Mouse (Mus musculus): ENCODE results near the gene Gen1. TPM values are rescaled to one million over a fixed set of nuclear protein-coding genes. Genes with fewer than 3 reads are reported as not detected.
A peak's percentile ranks its signal among the peaks of the same experiment; 100 is the strongest.

Gene Gen1
- polyA plus RNA-seq (2015; fragmentation: Nextera tagmentation; extraction: Ambion mirVana): 5.8 and 6.4 TPM in 2 replicates

- Histone ChIP-seq H3K9me3 (replicated peaks) (no peaks in the 10 kb centered on the region), H3K36me3 (no peaks in the 10 kb centered on the region), H3K27ac (replicated peaks) (peak within 1 kb of the TSS; percentile 93), H3K9ac (peak within 1 kb of the TSS; percentile 81), H3K27me3 (no peaks in the 10 kb centered on the region), H3K4me3 (replicated peaks) (peak within 1 kb of the TSS; percentile 91), H3K4me1 (peaks cover 23% of the 10 kb centered on the region), H3K4me2 (replicated peaks) (peak within 1 kb of the TSS; percentile 96)
- under 1% methylated on average over 83 of the region's 83 CpGs for WGBS
- ATAC-seq (ENCODE audit: insufficient number of reproducible peaks, low FRiP score, low TSS enrichment, low read depth): peak; percentile 97
Measured at GRCm38 (mm10) chr12:11265382-11266281, at the start of gene Gen1, which contains the start of gene Smc6. TSS of gene Gen1 (minus strand) at chr12:11265801. TSS of gene Smc6 (plus strand) at chr12:11265886.

- Histone ChIP-seq H3K27me3 (no peaks in the 10 kb centered on the region), H3K9ac (no peak overlapping the region), H3K27ac (replicated peaks) (no peak overlapping the region), H3K9me3 (replicated peaks) (no peaks in the 10 kb centered on the region), H3K36me3 (peaks cover 45% of the 10 kb centered on the region), H3K4me1 (no peaks in the 10 kb centered on the region), H3K4me3 (replicated peaks) (no peak overlapping the region), H3K4me2 (replicated peaks) (no peak overlapping the region)
- ATAC-seq (ENCODE audit: insufficient number of reproducible peaks, low FRiP score, low TSS enrichment, low read depth): no peak
- WGBS: 70% methylated on average over 1 of the region's 1 CpGs
Measured at GRCm38 (mm10) chr12:11313840-11314239, 48.2 kb upstream of the Gen1 start.

GRCm38 (mm10) chr12:11311106-11311505 lies 45.5 kb upstream of the Gen1 start:
- no peak for ATAC-seq (ENCODE audit: insufficient number of reproducible peaks, low FRiP score, low TSS enrichment, low read depth)
- H3K4me1 ChIP-seq: no peaks in the 10 kb centered on the region
- no peaks in the 10 kb centered on the region for H3K27me3 ChIP-seq
- H3K4me2 ChIP-seq (replicated peaks): no peak overlapping the region
- H3K27ac ChIP-seq (replicated peaks): no peak overlapping the region
- 98% methylated on average over 2 of the region's 2 CpGs for WGBS
- H3K4me3 ChIP-seq (replicated peaks): no peak overlapping the region
- no peak overlapping the region for H3K9ac ChIP-seq
- H3K9me3 ChIP-seq (replicated peaks): no peaks in the 10 kb centered on the region
- peaks cover 53% of the 10 kb centered on the region for H3K36me3 ChIP-seq

- Histone ChIP-seq H3K36me3 (peaks cover 56% of the 10 kb centered on the region), H3K27ac (replicated peaks) (no peak overlapping the region), H3K9ac (no peak overlapping the region), H3K9me3 (replicated peaks) (no peaks in the 10 kb centered on the region), H3K27me3 (no peaks in the 10 kb centered on the region), H3K4me3 (replicated peaks) (no peak overlapping the region), H3K4me2 (replicated peaks) (no peak overlapping the region), H3K4me1 (no peaks in the 10 kb centered on the region)
- ATAC-seq (ENCODE audit: insufficient number of reproducible peaks, low FRiP score, low TSS enrichment, low read depth): no peak
- 90% methylated on average over 8 of the region's 8 CpGs for WGBS
Measured at GRCm38 (mm10) chr12:11306753-11307645, 41.4 kb upstream of the Gen1 start.

- ATAC-seq (ENCODE audit: insufficient number of reproducible peaks, low FRiP score, low TSS enrichment, low read depth): no peak
- Histone ChIP-seq H3K4me3 (replicated peaks) (no peak overlapping the region), H3K4me2 (replicated peaks) (no peak overlapping the region), H3K9me3 (replicated peaks) (no peaks in the 10 kb centered on the region), H3K4me1 (no peaks in the 10 kb centered on the region), H3K9ac (no peak overlapping the region), H3K27ac (replicated peaks) (no peak overlapping the region), H3K27me3 (no peaks in the 10 kb centered on the region), H3K36me3 (peaks cover 51% of the 10 kb centered on the region)
- WGBS: 97% methylated on average over 1 of the region's 1 CpGs
Measured at GRCm38 (mm10) chr12:11300858-11301257, 35.3 kb upstream of the Gen1 start.

GRCm38 (mm10) chr12:11286382-11286781 lies 20.8 kb upstream of the Gen1 start:
- H3K9ac ChIP-seq: no peak overlapping the region
- H3K4me3 ChIP-seq (replicated peaks): no peak overlapping the region
- H3K9me3 ChIP-seq (replicated peaks): no peaks in the 10 kb centered on the region
- H3K27me3 ChIP-seq: no peaks in the 10 kb centered on the region
- WGBS: 96% methylated on average over 2 of the region's 2 CpGs
- peaks cover 54% of the 10 kb centered on the region for H3K36me3 ChIP-seq
- no peak overlapping the region for H3K4me2 ChIP-seq (replicated peaks)
- no peak overlapping the region for H3K27ac ChIP-seq (replicated peaks)
- no peaks in the 10 kb centered on the region for H3K4me1 ChIP-seq
- no peak for ATAC-seq (ENCODE audit: insufficient number of reproducible peaks, low FRiP score, low TSS enrichment, low read depth)

GRCm38 (mm10) chr12:11281584-11281983 lies 16.0 kb upstream of the Gen1 start:
- Histone ChIP-seq H3K36me3 (peaks cover 55% of the 10 kb centered on the region), H3K4me1 (no peaks in the 10 kb centered on the region), H3K4me2 (replicated peaks) (no peak overlapping the region), H3K27ac (replicated peaks) (no peak overlapping the region), H3K9me3 (replicated peaks) (no peaks in the 10 kb centered on the region), H3K4me3 (replicated peaks) (no peak overlapping the region), H3K9ac (no peak overlapping the region), H3K27me3 (no peaks in the 10 kb centered on the region)
- 95% methylated on average over 2 of the region's 2 CpGs for WGBS
- no peak for ATAC-seq (ENCODE audit: insufficient number of reproducible peaks, low FRiP score, low TSS enrichment, low read depth)

- ATAC-seq (ENCODE audit: insufficient number of reproducible peaks, low FRiP score, low TSS enrichment, low read depth): no peak
- no peaks in the 10 kb centered on the region for H3K27me3 ChIP-seq
Measured at GRCm38 (mm10) chr12:11279886-11280285, 14.3 kb upstream of the Gen1 start.

GRCm38 (mm10) chr12:11277207-11277606 lies 11.6 kb upstream of the Gen1 start:
- H3K4me3 ChIP-seq (replicated peaks): no peak overlapping the region
- ATAC-seq (ENCODE audit: insufficient number of reproducible peaks, low FRiP score, low TSS enrichment, low read depth): no peak
- H3K4me2 ChIP-seq (replicated peaks): no peak overlapping the region
- no peak overlapping the region for H3K27ac ChIP-seq (replicated peaks)
- WGBS: 86% methylated on average over 6 of the region's 6 CpGs
- H3K27me3 ChIP-seq: no peaks in the 10 kb centered on the region
- no peaks in the 10 kb centered on the region for H3K4me1 ChIP-seq
- no peak overlapping the region for H3K9ac ChIP-seq
- H3K36me3 ChIP-seq: peaks cover 61% of the 10 kb centered on the region
- H3K9me3 ChIP-seq (replicated peaks): no peaks in the 10 kb centered on the region

More at GRCm38 (mm10) chr12:11279886-11280285, 14.3 kb upstream of the Gen1 start:
- Histone ChIP-seq H3K9me3 (replicated peaks) (no peaks in the 10 kb centered on the region), H3K27ac (replicated peaks) (no peak overlapping the region), H3K4me2 (replicated peaks) (no peak overlapping the region), H3K9ac (no peak overlapping the region), H3K36me3 (peaks cover 49% of the 10 kb centered on the region), H3K4me1 (no peaks in the 10 kb centered on the region), H3K4me3 (replicated peaks) (no peak overlapping the region)
- 95% methylated on average over 3 of the region's 3 CpGs for WGBS

GRCm38 (mm10) chr12:11276632-11277031 lies 11.0 kb upstream of the Gen1 start:
- Histone ChIP-seq H3K27ac (replicated peaks) (no peak overlapping the region), H3K4me3 (replicated peaks) (no peak overlapping the region), H3K9me3 (replicated peaks) (no peaks in the 10 kb centered on the region), H3K36me3 (peaks cover 58% of the 10 kb centered on the region), H3K4me1 (no peaks in the 10 kb centered on the region), H3K9ac (no peak overlapping the region), H3K4me2 (replicated peaks) (no peak overlapping the region), H3K27me3 (no peaks in the 10 kb centered on the region)
- WGBS: 89% methylated on average over 2 of the region's 2 CpGs
- ATAC-seq (ENCODE audit: insufficient number of reproducible peaks, low FRiP score, low TSS enrichment, low read depth): no peak

GRCm38 (mm10) chr12:11273185-11273584 lies 7.6 kb upstream of the Gen1 start:
- H3K27me3 ChIP-seq: no peaks in the 10 kb centered on the region
- H3K4me3 ChIP-seq (replicated peaks): no peak overlapping the region
- no peak overlapping the region for H3K27ac ChIP-seq (replicated peaks)
- WGBS: 58% methylated on average over 1 of the region's 1 CpGs
- H3K4me1 ChIP-seq: peaks cover under 1% of the 10 kb centered on the region; the same call in 1 of the 2 replicates
- H3K9ac ChIP-seq: no peak overlapping the region
- H3K4me2 ChIP-seq (replicated peaks): no peak overlapping the region
- ATAC-seq (ENCODE audit: insufficient number of reproducible peaks, low FRiP score, low TSS enrichment, low read depth): no peak
- no peaks in the 10 kb centered on the region for H3K9me3 ChIP-seq (replicated peaks)
- peaks cover 31% of the 10 kb centered on the region for H3K36me3 ChIP-seq

Measured in embryonic facial prominence, embryonic 15.5 days (tissue).